Mouse (Mus musculus) lung, adult 2 months (tissue): ENCODE results near the gene Als2.

ENCODE experiments used
- CTCF ChIP-seq: fragments of 200-500 bp; IDR thresholded peaks from 2 replicates; pipeline ENCODE4 v1.5.1; 2011; ENCODE audit warnings: mild to moderate bottlenecking, low read length, control low read depth; ENCODE audit not compliant: insufficient read depth
- POLR2A ChIP-seq: fragments of 200-500 bp; IDR thresholded peaks from 2 replicates; pipeline ENCODE4 v1.6.1; 2011; ENCODE audit warnings: low read depth, mild to moderate bottlenecking, control low read depth, low read length, borderline replicate concordance; ENCODE audit errors: extremely low read depth

DNA sequence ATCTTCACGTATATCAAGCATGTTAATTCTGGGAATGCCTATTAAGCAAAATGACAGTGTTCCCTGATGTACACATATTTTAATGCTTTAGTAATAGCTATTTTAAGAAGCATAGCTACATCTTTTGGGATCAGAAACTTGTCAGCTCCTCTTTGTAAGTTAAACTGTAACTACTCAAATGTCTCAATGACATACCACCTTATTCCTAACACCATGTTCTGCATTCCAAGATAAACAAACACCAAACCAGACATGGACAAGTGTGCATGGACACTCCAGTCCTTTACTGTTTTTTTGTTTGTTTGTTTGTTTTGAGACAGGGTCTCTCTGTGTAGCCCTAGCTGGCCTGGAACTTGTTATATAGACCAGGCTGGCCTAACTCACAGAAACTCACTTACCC lies 28.7 kb downstream of the Als2 start:
- TF ChIP-seq POLR2A = no peak
- no peak for TF ChIP-seq CTCF
